Mouse (Mus musculus): ENCODE results near the gene Mtmr10.

The Mtmr10 gene

DNA sequence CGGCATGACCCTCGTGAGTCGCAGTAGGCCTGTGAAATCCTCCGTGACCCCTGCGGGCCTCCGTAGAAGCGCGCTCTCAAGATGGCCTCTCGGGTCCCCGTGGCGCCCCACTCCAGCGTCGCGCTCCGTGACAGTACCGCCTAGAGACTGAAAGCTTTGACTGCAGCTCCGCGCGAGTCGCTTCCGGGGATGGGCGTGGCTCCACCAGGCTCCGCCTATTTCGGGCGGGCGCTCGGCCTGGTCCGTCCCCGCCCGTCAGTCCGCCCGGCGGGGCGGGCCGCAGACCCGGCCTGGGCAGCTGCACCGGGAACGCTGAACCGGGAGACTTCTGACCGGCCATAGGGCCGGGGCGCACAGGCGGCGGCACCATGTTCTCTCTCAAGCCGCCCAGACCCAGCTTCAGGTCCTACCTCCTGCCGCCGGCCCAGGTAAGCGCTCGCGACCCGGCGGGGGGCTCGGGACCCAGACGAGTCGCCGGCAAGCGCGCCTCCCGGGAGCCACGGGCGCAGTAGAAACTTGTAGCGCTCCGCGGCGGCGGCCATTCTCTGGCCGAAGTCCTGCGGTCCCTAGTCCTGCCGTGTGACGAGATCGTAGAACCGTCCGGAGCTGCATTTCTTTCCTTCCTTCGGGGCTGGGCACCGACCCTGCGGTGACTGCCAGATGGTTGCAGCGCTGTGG, at the start of gene Mtmr10:
Mtmr10 (plus strand) TSS at position 240 of the 678 bp plus-strand sequence.
- DNase-seq (ENCODE audit: low read depth in 2 of 2, low spot score in 2 of 2), result peak; percentile 95 to 96

DNA sequence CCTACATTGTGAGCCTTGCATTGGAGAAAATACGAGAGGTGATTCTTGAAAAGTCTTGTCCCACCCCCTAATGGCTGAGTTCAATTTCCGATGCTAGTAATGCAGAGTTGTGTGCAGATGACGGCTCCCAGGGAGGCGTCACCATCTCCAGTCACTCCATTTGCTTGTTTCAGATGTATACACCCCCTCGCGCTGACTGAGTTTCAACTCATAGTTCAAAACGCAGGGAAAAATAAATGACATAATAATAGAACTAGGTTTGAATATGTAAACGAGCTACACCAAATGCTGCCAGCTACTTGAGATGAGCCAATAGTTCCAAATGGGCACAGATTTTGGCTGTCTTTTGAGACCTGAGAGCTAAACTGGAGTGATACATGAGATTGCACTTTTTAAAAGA, 49.7 kb upstream of the Mtmr10 start:
- DNase-seq (ENCODE audit: low read depth in 2 of 2, low spot score in 2 of 2), result no peak

DNA sequence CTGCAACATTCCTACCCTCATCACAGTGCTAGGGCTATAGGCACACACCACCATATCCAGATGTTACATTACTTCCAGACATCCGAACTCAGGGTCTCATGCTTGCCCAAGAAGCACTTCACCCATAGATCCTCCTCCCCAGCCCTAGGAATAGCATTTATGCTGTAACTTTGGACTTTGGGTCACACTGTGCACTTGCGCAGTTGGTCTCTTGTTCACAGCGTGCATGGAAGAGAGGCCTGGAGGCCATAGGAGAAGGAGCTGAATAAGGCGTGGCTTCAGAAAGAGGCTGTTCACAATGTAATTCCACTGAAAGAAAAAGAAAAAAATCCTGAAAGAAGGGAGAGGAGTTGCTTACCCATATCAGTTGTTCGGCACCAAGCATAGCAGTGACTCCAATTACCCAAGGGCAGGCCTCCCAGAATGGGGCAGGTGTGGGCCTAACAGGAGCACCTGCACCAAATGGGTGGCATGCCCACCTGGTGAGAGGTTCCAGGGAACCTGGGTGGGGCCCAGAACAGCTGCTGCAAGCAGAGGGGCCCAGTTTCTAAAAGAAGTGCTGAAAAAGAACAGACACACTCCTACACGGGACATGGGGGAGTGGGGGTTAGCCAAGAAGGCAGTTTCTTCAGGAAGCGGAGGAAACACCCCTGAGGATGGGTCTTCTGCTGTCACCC, 48.9 kb upstream of the Mtmr10 start:
- no peak for DNase-seq (ENCODE audit: low read depth in 2 of 2, low spot score in 2 of 2)

- no peak for DNase-seq (ENCODE audit: low read depth in 2 of 2, low spot score in 2 of 2)
Measured at GRCm38 (mm10) chr7:64239138-64239805, 48.2 kb upstream of the Mtmr10 start.

- no peak for DNase-seq (ENCODE audit: low read depth in 2 of 2, low spot score in 2 of 2)
Measured at GRCm38 (mm10) chr7:64239806-64240315, 47.6 kb upstream of the Mtmr10 start.

DNA sequence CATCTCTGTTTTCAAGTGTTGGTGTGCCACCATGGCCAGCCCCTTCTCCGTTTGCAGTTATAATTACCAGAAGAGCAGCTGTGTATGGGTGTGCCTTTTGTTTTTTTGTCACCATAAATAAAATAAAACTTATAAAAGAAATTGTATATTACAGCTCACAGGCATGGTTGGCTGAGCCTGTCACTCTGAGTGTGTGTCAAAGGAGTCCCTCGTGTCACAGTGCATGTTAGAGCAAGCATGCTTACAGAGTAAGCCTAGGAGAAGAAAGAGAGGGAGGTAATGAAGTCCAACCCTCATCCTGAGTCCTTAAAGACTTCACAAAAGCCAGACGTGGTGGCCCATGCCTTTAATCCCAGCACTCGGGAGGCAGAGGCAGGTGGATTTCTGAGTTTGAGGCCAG, 45.0 kb upstream of the Mtmr10 start:
- DNase-seq (ENCODE audit: low read depth in 2 of 2, low spot score in 2 of 2), result no peak

GRCm38 (mm10) chr7:64244371-64244770, 43.1 kb upstream of the Mtmr10 start:
- no peak for DNase-seq (ENCODE audit: low read depth in 2 of 2, low spot score in 2 of 2)

- DNase-seq (ENCODE audit: low read depth in 2 of 2, low spot score in 2 of 2), result no peak
Measured at GRCm38 (mm10) chr7:64246713-64247112, 40.7 kb upstream of the Mtmr10 start.

GRCm38 (mm10) chr7:64248352-64248751, 39.1 kb upstream of the Mtmr10 start:
- peak; percentile 24 to 40 for DNase-seq (ENCODE audit: low read depth in 2 of 2, low spot score in 2 of 2)

- DNase-seq (ENCODE audit: low read depth in 2 of 2, low spot score in 2 of 2), result peak in 1 of 2 experiments; percentile 26
Measured at GRCm38 (mm10) chr7:64249715-64250114, 37.7 kb upstream of the Mtmr10 start.

- DNase-seq (ENCODE audit: low read depth in 2 of 2, low spot score in 2 of 2), result no peak
Measured at GRCm38 (mm10) chr7:64250417-64250816, 37.0 kb upstream of the Mtmr10 start.

- DNase-seq (ENCODE audit: low read depth in 2 of 2, low spot score in 2 of 2), result no peak
Measured at GRCm38 (mm10) chr7:64253736-64254135, 33.7 kb upstream of the Mtmr10 start.

DNA sequence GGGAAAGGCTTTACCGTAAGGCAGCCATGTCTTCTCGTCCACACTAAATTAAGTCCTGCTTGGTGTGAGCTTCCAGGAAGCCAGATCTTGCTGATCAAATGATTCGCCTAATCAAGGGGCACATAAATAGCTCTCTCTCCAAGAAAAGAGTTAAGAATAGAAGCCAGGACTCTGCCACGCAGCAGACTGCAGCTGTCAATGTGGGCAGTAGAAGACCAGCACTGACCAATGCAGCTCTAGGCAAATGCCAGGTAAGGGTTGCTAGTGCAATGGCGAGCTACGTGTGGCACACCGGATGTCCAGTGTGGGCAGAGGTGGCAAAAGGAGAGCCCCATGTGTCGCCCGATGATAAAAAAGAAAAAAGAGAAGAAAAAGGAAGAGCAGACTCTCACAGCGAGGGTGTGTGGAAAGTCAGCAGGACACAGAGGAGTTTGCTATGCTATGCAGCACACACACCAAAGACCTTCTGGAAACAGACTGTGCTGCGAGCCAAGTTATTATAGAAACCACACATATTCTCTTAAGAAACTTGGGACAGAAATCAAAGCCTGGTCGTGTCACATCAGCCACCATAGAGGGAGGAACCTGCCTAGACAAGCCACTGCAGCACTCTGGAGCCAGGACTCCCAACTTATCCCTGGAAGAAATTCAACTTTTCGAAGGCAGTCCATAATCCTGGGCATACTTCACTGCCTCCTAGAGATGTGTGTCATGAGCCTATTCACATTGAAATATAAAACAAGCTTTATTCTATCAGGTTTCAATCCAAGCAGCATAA, 21.8 kb upstream of the Mtmr10 start:
- DNase-seq (ENCODE audit: low read depth in 2 of 2, low spot score in 2 of 2), result no peak

DNA sequence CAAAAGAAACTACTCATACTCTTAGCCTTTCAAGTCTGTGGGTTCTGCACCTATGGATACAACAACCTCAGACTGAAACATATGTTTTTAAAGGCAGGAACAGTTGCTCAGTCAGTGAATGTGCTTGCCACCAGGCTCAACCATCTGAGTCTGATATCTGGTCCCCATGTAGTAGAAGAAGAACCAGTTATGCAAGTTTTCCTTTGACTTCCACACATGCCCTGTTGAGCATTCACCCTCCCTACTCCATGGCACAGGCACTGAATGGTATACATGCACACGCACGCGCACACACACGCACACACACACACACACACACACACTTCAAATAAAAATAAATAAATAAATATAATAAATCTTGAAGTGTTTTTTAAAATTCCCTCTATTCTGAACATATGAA, 20.9 kb upstream of the Mtmr10 start:
- no peak for DNase-seq (ENCODE audit: low read depth in 2 of 2, low spot score in 2 of 2)

GRCm38 (mm10) chr7:64271926-64272325, 15.5 kb upstream of the Mtmr10 start:
- no peak for DNase-seq (ENCODE audit: low read depth in 2 of 2, low spot score in 2 of 2)

- no peak for DNase-seq (ENCODE audit: low read depth in 2 of 2, low spot score in 2 of 2)
Measured at GRCm38 (mm10) chr7:64275518-64275917, 11.9 kb upstream of the Mtmr10 start.

GRCm38 (mm10) chr7:64276921-64277320, 10.5 kb upstream of the Mtmr10 start:
- DNase-seq (ENCODE audit: low read depth in 2 of 2, low spot score in 2 of 2), result no peak

GRCm38 (mm10) chr7:64278526-64278925, 8.9 kb upstream of the Mtmr10 start:
- DNase-seq (ENCODE audit: low read depth in 2 of 2, low spot score in 2 of 2), result no peak

DNA sequence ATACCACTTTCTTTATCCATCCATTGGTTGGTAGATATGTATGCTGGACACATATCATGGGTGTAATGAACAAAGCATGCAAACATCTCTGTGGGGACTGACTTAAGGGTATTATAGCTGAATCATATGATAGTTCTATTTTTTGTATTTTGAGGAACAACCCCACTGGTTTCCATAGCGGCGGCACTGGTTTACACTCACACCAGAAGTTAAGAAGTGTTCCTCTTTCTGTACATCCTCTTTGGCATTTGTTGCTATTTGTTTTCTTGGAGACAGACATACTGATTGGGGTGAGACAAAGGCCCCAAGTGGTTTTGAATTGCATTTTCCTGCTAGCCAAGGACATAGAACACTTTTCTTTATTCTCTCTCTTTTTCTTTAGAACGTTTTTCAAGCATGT, 7.9 kb upstream of the Mtmr10 start:
- no peak for DNase-seq (ENCODE audit: low read depth in 2 of 2, low spot score in 2 of 2)

GRCm38 (mm10) chr7:64286566-64286965, 887 bp upstream of the Mtmr10 start:
- DNase-seq (ENCODE audit: low read depth in 2 of 2, low spot score in 2 of 2), result no peak

GRCm38 (mm10) chr7:64289416-64289815, 2.0 kb downstream of the Mtmr10 start:
- DNase-seq (ENCODE audit: low read depth in 2 of 2, low spot score in 2 of 2), result no peak

Measured in CD8-positive naive resting alpha-beta T cell, adult 2 months (primary cell).